ENCODE assay signal across 8 mouse cellular contexts in genomic region chr1:55053005-55053404, GRCm38 (mm10). TPM values are rescaled to one million over a fixed set of nuclear protein-coding genes. Genes with fewer than 3 reads are reported as not detected.
DNase-seq lines count a peak whose midpoint lies in the region; ATAC-seq and TF ChIP-seq lines count a peak whose summit lies in the region.

No protein-coding gene starts in this region.

- peak; percentile 55 to 65 for DNase-seq in spleen, postnatal 14 days (ENCODE audit: low spot score in 2 of 2)
- no peak for DNase-seq in spleen, adult 18-20 months
- DNase-seq in kidney, postnatal 0 days (ENCODE audit: low spot score): peak; percentile 77
- DNase-seq in lung, postnatal 36 days: peak; percentile 89
- DNase-seq in spleen, postnatal 36 days (ENCODE audit: low spot score in 2 of 2): peak; percentile 56 to 67
- no peak for DNase-seq in layer of hippocampus, adult 11-12 months (ENCODE audit: low spot score)

- no peaks in the 10 kb centered on the region for H3K36me3 ChIP-seq in kidney, postnatal 0 days (ENCODE audit: insufficient read depth, low read length)

- peak overlapping the region; percentile 71 for H3K4me3 ChIP-seq in kidney, postnatal 0 days (replicated peaks; ENCODE audit: low read depth, low read length)

- H3K27me3 ChIP-seq in kidney, postnatal 0 days (ENCODE audit: insufficient read depth, low read length): no peaks in the 10 kb centered on the region

- WGBS in kidney, postnatal 0 days: under 1% methylated on average over 41 of the region's 42 CpGs

- H3K27ac ChIP-seq in kidney, postnatal 0 days: peak overlapping the region; percentile 89

- TF ChIP-seq CTCF in kidney, postnatal 0 days (IDR thresholded peaks at IDR 0.05; ENCODE audit: low read depth): no peak; the same call in 1 of the 2 replicates

- H3K9ac ChIP-seq in kidney, postnatal 0 days (ENCODE audit: low read depth, low read length): peak overlapping the region; percentile 72

- H3K4me1 ChIP-seq in kidney, postnatal 0 days (replicated peaks; ENCODE audit: insufficient read depth, low read length): 0 out of 2 replicates have a peak, but pooled peaks cover 3% of the 10 kb centered on the region

- peak overlapping the region; percentile 85 for H3K4me2 ChIP-seq in kidney, postnatal 0 days (ENCODE audit: low read length)

- peak; percentile 17 for ATAC-seq in common myeloid progenitor, adult 5-6 weeks (replicated peaks; ENCODE audit: low read depth, poor library complexity, severe bottlenecking)
- ATAC-seq in granulocyte monocyte progenitor cell, adult 5-6 weeks (replicated peaks; ENCODE audit: poor library complexity, severe bottlenecking): peak; percentile 19; the same call in 1 of the 2 replicates
- ATAC-seq in kidney, postnatal 0 days (replicated peaks; ENCODE audit: low FRiP score, low read depth): peak; percentile 64

- no peaks in the 10 kb centered on the region for H3K9me3 ChIP-seq in kidney, postnatal 0 days (replicated peaks; ENCODE audit: low read length)

RNA-seq across cellular contexts. Expression of gene Coq10b, which starts 0.4 kb away (rescaled TPM):
- 15.6 and 23.1 TPM in 2 replicates for total RNA-seq in common myeloid progenitor, adult 5-6 weeks (2017)
- total RNA-seq in granulocyte monocyte progenitor cell, adult 5-6 weeks (2014; fragmentation: Nextera tagmentation): 13.5 and 20.2 TPM in 2 replicates
- total RNA-seq in granulocyte monocyte progenitor cell, adult 5-6 weeks (2017): 14.0 and 15.2 TPM in 2 replicates
- polyA plus RNA-seq in kidney, postnatal 0 days (2015; fragmentation: Nextera tagmentation; extraction: Ambion mirVana): 23.9 and 25.5 TPM in 2 replicates

RNA-seq across cellular contexts. Expression of gene Sf3b1, which starts 25.7 kb away (rescaled TPM):
- 307 and 355 TPM in 2 replicates for total RNA-seq in common myeloid progenitor, adult 5-6 weeks (2017)
- total RNA-seq in granulocyte monocyte progenitor cell, adult 5-6 weeks (2014; fragmentation: Nextera tagmentation): 213 and 218 TPM in 2 replicates
- 254 and 282 TPM in 2 replicates for total RNA-seq in granulocyte monocyte progenitor cell, adult 5-6 weeks (2017)
- 271 and 294 TPM in 2 replicates for polyA plus RNA-seq in kidney, postnatal 0 days (2015; fragmentation: Nextera tagmentation; extraction: Ambion mirVana)

RNA-seq across cellular contexts. Expression of gene Hspe1, which starts 34.9 kb away (rescaled TPM):
- 548 and 584 TPM in 2 replicates for total RNA-seq in common myeloid progenitor, adult 5-6 weeks (2017)
- 468 and 486 TPM in 2 replicates for total RNA-seq in granulocyte monocyte progenitor cell, adult 5-6 weeks (2014; fragmentation: Nextera tagmentation)
- 471 and 514 TPM in 2 replicates for total RNA-seq in granulocyte monocyte progenitor cell, adult 5-6 weeks (2017)
- polyA plus RNA-seq in kidney, postnatal 0 days (2015; fragmentation: Nextera tagmentation; extraction: Ambion mirVana): 528 and 576 TPM in 2 replicates

RNA-seq across cellular contexts. Expression of gene Hspd1, which starts 35.0 kb away (rescaled TPM):
- total RNA-seq in common myeloid progenitor, adult 5-6 weeks (2017): 519 and 524 TPM in 2 replicates
- 291 and 340 TPM in 2 replicates for total RNA-seq in granulocyte monocyte progenitor cell, adult 5-6 weeks (2014; fragmentation: Nextera tagmentation)
- total RNA-seq in granulocyte monocyte progenitor cell, adult 5-6 weeks (2017): 555 and 596 TPM in 2 replicates
- 315 and 358 TPM in 2 replicates for polyA plus RNA-seq in kidney, postnatal 0 days (2015; fragmentation: Nextera tagmentation; extraction: Ambion mirVana)

Comparison
In these comparisons a context has a peak if more than half of its experiments do, and no peak if none do; other contexts are left out.
1. DNase-seq: peak in spleen, postnatal 14 days (2 of 2), kidney, postnatal 0 days (single experiment), lung, postnatal 36 days (single experiment) and spleen, postnatal 36 days (2 of 2); none in spleen, adult 18-20 months (0 of 2) and layer of hippocampus, adult 11-12 months (single experiment).
2. Peak in every context shown above with its lines, with median percentiles within 50 percentile points of each other: ATAC-seq.